Mouse (Mus musculus) bone marrow, adult 2 months (tissue): ENCODE results near the gene Fgf11. TPM values are rescaled to one million over a fixed set of nuclear protein-coding genes. Genes with fewer than 3 reads are reported as not detected.

Experiments
- H3K27ac ChIP-seq: fragments of 200-500 bp; 2 replicates; pipeline ENCODE4 v1.5.1; 2012; ENCODE audit warnings: low read depth, mild to moderate bottlenecking, control low read depth, inconsistent platforms, low read length; ENCODE audit not compliant: control insufficient read depth, poor library complexity, insufficient read depth
- H3K4me1 ChIP-seq: fragments of 200-500 bp; 2 replicates; pipeline ENCODE4 v1.6.1; 2011; ENCODE audit warnings: low read length; ENCODE audit not compliant: control insufficient read depth, insufficient read depth
- H3K4me3 ChIP-seq: fragments of 200-500 bp; replicated peaks from 2 replicates; pipeline ENCODE3; 2011; ENCODE audit warnings: mild to moderate bottlenecking, low read depth, low read length, control low read depth; ENCODE audit not compliant: control insufficient read depth
- CTCF ChIP-seq: fragments of 200-500 bp; IDR thresholded peaks from 2 replicates; pipeline ENCODE4 v1.5.1; 2011; ENCODE audit warnings: low read length, control low read depth; ENCODE audit not compliant: control insufficient read depth, insufficient read depth
- POLR2A ChIP-seq: fragments of 200-500 bp; IDR thresholded peaks from 2 replicates; pipeline ENCODE4 v1.6.1; 2011; ENCODE audit warnings: low read depth, mild to moderate bottlenecking, control low read depth, low read length, borderline replicate concordance; ENCODE audit not compliant: control insufficient read depth
- WGBS: fragments of 180-500 bp; shearing (Covaris S2); methylation state at CpG from one replicate; pipeline ENCODE4 v1.1.7; 2018; 5-methylcytosine and 5-hydroxymethylcytosine counted together
- polyA plus RNA-seq: library from polyadenylated mRNA; stranded (reverse); fragments of >200 nt; gene quantifications from 2 replicates; pipeline ENCODE4 v1.2.4, GENCODE M21; 2011; ENCODE audit warnings: low replicate concordance; ENCODE audit not compliant: missing spikeins, insufficient read depth, insufficient read length

The Fgf11 gene
- polyA plus RNA-seq, 1 experiment = 1.00 TPM

DNA sequence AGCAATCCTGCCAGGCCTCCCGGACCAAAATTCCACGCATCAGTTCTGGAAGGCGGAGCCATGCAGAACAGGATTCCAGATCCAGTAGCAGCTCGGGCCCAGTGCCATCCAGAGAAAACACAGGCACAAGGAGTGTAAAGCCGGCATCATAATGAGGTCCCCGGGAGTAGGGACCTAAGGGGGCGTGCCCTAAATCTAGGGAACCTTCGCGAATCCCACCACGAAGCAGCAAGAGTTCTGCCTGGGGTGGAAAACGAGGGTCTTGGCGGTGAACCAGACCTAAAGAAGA is 2.9 kb upstream of the Fgf11 start:
- no peak overlapping the region for H3K4me3 ChIP-seq
- no peaks in the 10 kb centered on the region; the same call in 1 of the 2 replicates for H3K4me1 ChIP-seq
- no peak for TF ChIP-seq CTCF
- no peak for TF ChIP-seq POLR2A
- WGBS = 50% methylated on average over 12 of the region's 12 CpGs
- H3K27ac ChIP-seq = no peak overlapping the region

- no peak overlapping the region; the same call in 1 of the 2 replicates for H3K27ac ChIP-seq
Measured at GRCm38 (mm10) chr11:69803786-69804651, 2.4 kb upstream of the Fgf11 start.

DNA sequence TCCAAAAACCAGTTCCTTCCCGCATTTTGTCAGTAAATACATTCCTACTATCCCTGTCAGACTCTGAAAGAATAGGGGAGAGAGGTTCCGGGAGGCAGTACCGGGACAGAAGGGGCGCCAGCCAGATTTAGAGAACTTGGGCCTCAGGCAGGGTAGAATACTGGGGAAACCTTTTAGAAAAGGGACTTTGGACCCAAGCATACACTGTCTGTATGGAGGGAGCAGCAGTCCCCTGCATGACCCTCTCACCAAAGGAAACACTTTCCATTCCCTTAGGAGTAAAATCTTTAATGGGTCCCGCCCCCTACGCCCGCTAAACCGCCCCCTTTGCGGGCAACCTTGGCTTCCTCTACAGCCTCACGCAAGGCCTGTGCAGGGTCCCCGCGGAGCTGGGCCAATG is 1.7 kb upstream of the Fgf11 start:
- Histone ChIP-seq H3K4me1 (peaks cover 1% of the 10 kb centered on the region; the same call in 1 of the 2 replicates), H3K4me3 (no peak overlapping the region), H3K27ac (no peak overlapping the region; the same call in 1 of the 2 replicates)
- no peak for TF ChIP-seq CTCF
- 3% methylated on average over 12 of the region's 12 CpGs for WGBS

More at GRCm38 (mm10) chr11:69803786-69804651, 2.4 kb upstream of the Fgf11 start:
- Histone ChIP-seq H3K4me1 (peaks cover 1% of the 10 kb centered on the region; the same call in 1 of the 2 replicates), H3K4me3 (no peak overlapping the region)
- TF ChIP-seq POLR2A (no peak), CTCF (peak; percentile 65; the same call in 1 of the 2 replicates)
- 4% methylated on average over 60 of the region's 60 CpGs for WGBS

GRCm38 (mm10) chr11:69802648-69803105 is 1.0 kb upstream of the Fgf11 start:
- Histone ChIP-seq H3K27ac (no peak overlapping the region; the same call in 1 of the 2 replicates), H3K4me3 (peak overlapping the region; percentile 33), H3K4me1 (peaks cover 1% of the 10 kb centered on the region; the same call in 1 of the 2 replicates)
- WGBS = under 1% methylated on average over 33 of the region's 33 CpGs
- TF ChIP-seq POLR2A (no peak), CTCF (no peak)

- Histone ChIP-seq H3K4me1 (peaks cover 1% of the 10 kb centered on the region; the same call in 1 of the 2 replicates), H3K27ac (no peak overlapping the region), H3K4me3 (no peak overlapping the region)
- under 1% methylated on average over 36 of the region's 36 CpGs for WGBS
- TF ChIP-seq POLR2A = no peak
- TF ChIP-seq CTCF = no peak
Measured at GRCm38 (mm10) chr11:69800392-69801197, 1.1 kb downstream of the Fgf11 start.

DNA sequence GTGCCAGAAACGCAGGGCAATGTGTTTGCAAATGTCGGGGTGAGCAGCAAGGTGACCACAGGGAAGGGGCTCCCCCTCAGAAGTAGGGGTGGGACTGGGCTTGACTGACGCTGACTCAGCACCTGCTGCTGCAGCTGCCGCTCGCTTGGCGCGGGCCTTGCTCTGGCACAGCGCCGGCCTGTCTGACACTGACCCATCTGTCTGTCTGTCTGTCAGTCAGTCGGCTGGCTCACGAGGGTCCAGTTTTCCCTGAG is 1.6 kb downstream of the Fgf11 start:
- Histone ChIP-seq H3K27ac (no peak overlapping the region), H3K4me1 (peaks cover 1% of the 10 kb centered on the region; the same call in 1 of the 2 replicates), H3K4me3 (no peak overlapping the region)
- 3% methylated on average over 11 of the region's 11 CpGs for WGBS
- TF ChIP-seq POLR2A = no peak
- TF ChIP-seq CTCF = no peak

DNA sequence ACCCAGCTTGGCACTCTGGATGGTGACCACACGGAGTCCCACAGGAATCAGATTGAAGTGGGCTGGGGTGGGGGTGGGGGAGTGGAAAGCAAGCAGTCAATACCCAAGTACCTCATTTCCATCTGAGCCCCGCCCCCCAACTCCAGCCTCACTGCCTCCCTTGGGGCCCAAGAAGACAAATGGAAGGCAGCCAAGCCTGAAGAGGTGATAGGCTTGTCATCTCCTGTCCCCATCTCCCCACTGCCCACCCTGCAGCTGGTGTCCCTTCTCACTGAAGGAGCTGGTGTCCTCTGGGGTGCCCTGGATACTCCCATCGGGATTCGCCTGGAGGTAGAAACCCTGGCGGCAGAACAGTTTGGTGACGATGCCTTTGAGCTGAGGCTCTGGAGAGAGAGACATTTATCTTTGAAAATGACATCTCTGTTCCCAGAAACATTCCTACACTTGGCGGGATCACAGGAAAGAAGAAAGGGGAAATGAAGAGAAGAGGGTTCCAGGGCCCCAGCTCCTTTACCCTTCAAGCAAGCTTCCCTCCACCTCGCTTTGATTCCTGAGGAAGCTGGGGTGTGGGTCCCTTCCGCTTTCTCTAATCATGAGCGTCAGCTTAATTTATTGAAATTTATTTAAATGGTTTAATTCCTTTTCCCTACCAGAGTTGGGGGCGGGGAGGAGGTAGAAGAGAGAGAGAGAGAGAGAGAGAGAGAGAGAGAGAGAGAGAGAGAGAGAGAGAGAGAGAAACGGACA is 2.1 kb downstream of the Fgf11 start:
- Histone ChIP-seq H3K4me1 (peaks cover 1% of the 10 kb centered on the region; the same call in 1 of the 2 replicates), H3K27ac (no peak overlapping the region), H3K4me3 (no peak overlapping the region)
- WGBS = 18% methylated on average over 12 of the region's 12 CpGs
- TF ChIP-seq CTCF = no peak

- no peak overlapping the region for H3K4me3 ChIP-seq
- H3K4me1 ChIP-seq = peaks cover 1% of the 10 kb centered on the region; the same call in 1 of the 2 replicates
- 57% methylated on average over 7 of the region's 7 CpGs for WGBS
- TF ChIP-seq POLR2A = no peak
- no peak for TF ChIP-seq CTCF
- H3K27ac ChIP-seq = no peak overlapping the region
Measured at GRCm38 (mm10) chr11:69797924-69798323, 3.7 kb downstream of the Fgf11 start.
